Mouse (Mus musculus) G1E (cell line): ENCODE measurements around the gene Me3. TPM values are rescaled to one million over a fixed set of nuclear protein-coding genes. Genes with fewer than 3 reads are reported as not detected.

Source experiments
- ATAC-seq: 2 replicates; pipeline ENCODE4 v1.8.0; 2016; ENCODE audit warnings: mild to moderate bottlenecking; ENCODE audit not compliant: insufficient number of reproducible peaks, poor library complexity, low FRiP score, severe bottlenecking; ENCODE audit errors: extremely low read depth
- DNase-seq: peaks from one replicate; pipeline ENCODE4 v3.0.0; 2012; ENCODE audit warnings: low spot score
- H3K27me3 ChIP-seq: 2 replicates; pipeline ENCODE4 v1.6.1; 2012; ENCODE audit warnings: mild to moderate bottlenecking, low read length, inconsistent platforms; ENCODE audit not compliant: insufficient read depth
- H3K36me3 ChIP-seq: replicated peaks from 2 replicates; pipeline ENCODE3; 2012; ENCODE audit warnings: mild to moderate bottlenecking, inconsistent platforms
- H3K4me1 ChIP-seq: 2 replicates; pipeline ENCODE4 v1.6.1; 2012; ENCODE audit warnings: low read depth, low read length, inconsistent platforms, mixed read lengths; ENCODE audit not compliant: insufficient read depth
- H3K4me3 ChIP-seq: 2 replicates; pipeline ENCODE4 v1.5.1; 2012; ENCODE audit warnings: low read depth, mild to moderate bottlenecking, inconsistent platforms, low read length, moderate library complexity, mixed read lengths
- H3K9me3 ChIP-seq: replicated peaks from 2 replicates; pipeline ENCODE4 v1.6.1; 2012; ENCODE audit warnings: inconsistent platforms
- CTCF ChIP-seq: IDR thresholded peaks from 2 replicates; pipeline ENCODE4 v1.5.1; 2012; ENCODE audit warnings: low read depth, low read length, inconsistent platforms, mixed read lengths
- GATA1 ChIP-seq: IDR thresholded peaks from 2 replicates; pipeline ENCODE4 v1.6.1; 2012; ENCODE audit warnings: borderline replicate concordance, low read length, inconsistent platforms, mixed read lengths
- GATA2 ChIP-seq: IDR thresholded peaks from 2 replicates; pipeline ENCODE4 v1.6.1; 2012; ENCODE audit warnings: low read depth, low read length, inconsistent platforms, borderline replicate concordance
- POLR2AphosphoS5 ChIP-seq: IDR thresholded peaks from 2 replicates; pipeline ENCODE4 v1.6.1; 2012; ENCODE audit warnings: low read depth, low read length, inconsistent platforms; ENCODE audit not compliant: insufficient replicate concordance
- TAL1 ChIP-seq: conservative IDR thresholded peaks from 2 replicates; pipeline ENCODE4 v1.6.1; 2012; ENCODE audit warnings: low read depth, low read length, inconsistent platforms, mixed read lengths
- polyA plus RNA-seq: library from polyadenylated mRNA; stranded (reverse); fragments of >175 nt; gene quantifications from 2 replicates; pipeline ENCODE4 v1.2.3, GENCODE M21; 2012
- total RNA-seq, 2 experiments: library from RNA; stranded (forward) in 1 of 2; stranded (reverse) in 1 of 2; fragments of 200-1000 nt in 1 of 2; fragments of >200 nt in 1 of 2; fragmentation: Nextera tagmentation in 1 of 2; gene quantifications; 2 replicates each; pipeline ENCODE4 v1.2.3; 2014 to 2017

The Me3 gene
- total and polyA plus RNA-seq, 3 experiments, result 0.33 TPM; not detected in 2

- no peaks in the 10 kb centered on the region; the same call in 1 of the 2 replicates for H3K27me3 ChIP-seq
- no peak overlapping the region for H3K4me3 ChIP-seq
- no peaks in the 10 kb centered on the region for H3K36me3 ChIP-seq
- no peaks in the 10 kb centered on the region for H3K4me1 ChIP-seq
- TF ChIP-seq GATA1 (no peak), POLR2AphosphoS5 (no peak), GATA2 (no peak), TAL1 (no peak)
- H3K9me3 ChIP-seq, result no peaks in the 10 kb centered on the region
- DNase-seq (no peak), ATAC-seq (no peak)
These were observed 49.7 kb downstream of the Me3 start for GRCm38 (mm10) chr7:89681666-89682470.

- H3K9me3 ChIP-seq, result no peaks in the 10 kb centered on the region
- ATAC-seq, result no peak
These were observed 66.0 kb downstream of the Me3 start for GRCm38 (mm10) chr7:89698186-89698585.

GRCm38 (mm10) chr7:89699668-89700350, 67.6 kb downstream of the Me3 start:
- TF ChIP-seq TAL1 (no peak), POLR2AphosphoS5 (no peak), CTCF (no peak), GATA1 (no peak), GATA2 (no peak)
- Histone ChIP-seq H3K4me3 (no peak overlapping the region), H3K4me1 (no peaks in the 10 kb centered on the region), H3K27me3 (no peaks in the 10 kb centered on the region), H3K9me3 (no peaks in the 10 kb centered on the region), H3K36me3 (no peaks in the 10 kb centered on the region)
- no peak for DNase-seq
- ATAC-seq, result no peak

More at GRCm38 (mm10) chr7:89698186-89698585, 66.0 kb downstream of the Me3 start:
- DNase-seq, result no peak
- Histone ChIP-seq H3K27me3 (no peaks in the 10 kb centered on the region), H3K4me3 (no peak overlapping the region), H3K36me3 (no peaks in the 10 kb centered on the region), H3K4me1 (no peaks in the 10 kb centered on the region)
- no peak for TF ChIP-seq GATA2
- peak; percentile 50 for TF ChIP-seq CTCF

DNA sequence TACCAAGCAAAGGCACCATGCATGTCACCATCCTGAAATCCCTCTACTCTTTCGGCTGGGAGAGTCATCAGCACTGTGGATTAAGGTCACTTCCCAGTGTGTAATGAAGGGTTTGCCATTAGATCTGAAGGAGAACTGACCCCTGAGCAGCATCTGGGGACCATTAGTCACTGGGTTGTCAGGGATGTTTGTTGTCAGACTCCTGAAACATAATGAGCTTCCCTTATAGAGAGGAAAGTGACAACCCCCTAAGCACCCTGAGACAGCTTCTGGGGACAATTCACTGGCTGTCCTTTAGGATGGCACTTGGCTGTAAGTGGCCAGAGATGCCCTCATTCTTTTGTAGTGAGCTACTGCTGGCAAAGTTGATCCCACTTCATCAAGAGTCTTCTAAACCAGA, 68.3 kb downstream of the Me3 start:
- no peaks in the 10 kb centered on the region for H3K4me1 ChIP-seq
- H3K9me3 ChIP-seq, result no peaks in the 10 kb centered on the region
- ATAC-seq, result no peak
- no peak for DNase-seq
- no peaks in the 10 kb centered on the region for H3K36me3 ChIP-seq
- no peaks in the 10 kb centered on the region for H3K27me3 ChIP-seq
- TF ChIP-seq CTCF (no peak), GATA1 (no peak), TAL1 (no peak), POLR2AphosphoS5 (no peak), GATA2 (no peak)
- H3K4me3 ChIP-seq, result no peak overlapping the region

- no peak for DNase-seq
- H3K36me3 ChIP-seq, result no peaks in the 10 kb centered on the region
- ATAC-seq, result no peak
- no peaks in the 10 kb centered on the region for H3K9me3 ChIP-seq
- no peak overlapping the region for H3K4me3 ChIP-seq
- H3K27me3 ChIP-seq, result no peaks in the 10 kb centered on the region
- H3K4me1 ChIP-seq, result no peaks in the 10 kb centered on the region
- no peak for TF ChIP-seq TAL1
- no peak for TF ChIP-seq POLR2AphosphoS5
- TF ChIP-seq GATA1, result no peak
- no peak for TF ChIP-seq CTCF
- no peak for TF ChIP-seq GATA2
These were observed 78.6 kb downstream of the Me3 start for GRCm38 (mm10) chr7:89710776-89711175.

DNA sequence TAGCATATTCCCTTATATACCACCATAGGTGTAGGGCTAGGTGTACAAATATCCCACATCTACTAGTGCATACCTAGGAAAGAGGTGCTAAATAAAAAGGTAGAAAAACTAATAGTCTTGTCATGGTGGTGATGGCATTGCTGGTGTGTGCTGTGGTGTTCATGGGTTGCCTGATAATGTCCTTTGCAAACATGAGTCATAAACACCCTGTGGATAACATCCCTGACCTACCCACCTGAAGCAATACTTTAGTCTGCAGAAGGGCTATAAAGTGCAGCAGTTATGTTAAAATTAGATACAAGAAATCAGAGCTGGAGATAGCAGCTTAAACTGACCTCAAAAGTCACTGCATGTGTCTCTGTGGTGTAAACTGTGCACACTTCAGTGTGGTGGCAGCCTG, 80.9 kb downstream of the Me3 start:
- no peak overlapping the region for H3K4me3 ChIP-seq
- H3K27me3 ChIP-seq, result no peaks in the 10 kb centered on the region
- TF ChIP-seq TAL1 (no peak), GATA2 (no peak), CTCF (no peak), GATA1 (no peak), POLR2AphosphoS5 (no peak)
- no peak for ATAC-seq
- no peaks in the 10 kb centered on the region for H3K9me3 ChIP-seq
- no peaks in the 10 kb centered on the region for H3K36me3 ChIP-seq
- H3K4me1 ChIP-seq, result no peaks in the 10 kb centered on the region
- DNase-seq, result no peak
